Mouse (Mus musculus): Measurements from ENCODE around the gene Nfia. TPM values are rescaled to one million over a fixed set of nuclear protein-coding genes. Genes with fewer than 3 reads are reported as not detected.

Gene Nfia
- polyA plus RNA-seq, 1 experiment = 8.1 TPM

DNA sequence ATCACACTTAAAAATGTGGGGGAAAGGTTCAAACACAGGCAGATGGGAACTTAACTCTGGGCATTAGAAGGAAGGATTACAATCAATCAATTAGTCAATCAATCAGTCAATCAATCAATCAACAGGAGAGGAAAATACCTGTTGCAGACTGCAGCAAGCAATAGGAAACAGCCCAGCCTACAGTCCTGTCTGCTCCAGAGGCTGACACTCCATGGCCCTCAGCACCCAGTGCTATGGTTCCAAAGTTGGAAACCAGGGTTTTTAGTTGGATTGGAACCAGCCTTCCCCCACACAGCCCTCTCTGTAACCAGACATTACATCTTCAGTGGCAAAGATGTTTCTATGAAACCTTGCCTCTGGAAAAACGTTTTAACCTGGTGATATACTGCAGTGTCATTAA lies 19.0 kb upstream of the Nfia start:
- TF ChIP-seq CTCF (IDR thresholded peaks at IDR 0.05; ENCODE audit: control insufficient read depth, insufficient read depth, insufficient replicate concordance, low read depth, low read length) = no peak
- TF ChIP-seq POLR2A (IDR thresholded peaks at IDR 0.05; ENCODE audit: control insufficient read depth, low read depth, low read length) = no peak
- H3K27ac ChIP-seq (ENCODE audit: control insufficient read depth, insufficient read depth, low read depth, low read length) = peak overlapping the region; percentile 63; the same call in 1 of the 2 replicates
- H3K4me1 ChIP-seq (ENCODE audit: control insufficient read depth, insufficient read depth, low read length) = peaks cover 18% of the 10 kb centered on the region
- H3K36me3 ChIP-seq (ENCODE audit: control insufficient read depth, insufficient read depth, low read length) = no peaks in the 10 kb centered on the region
- no peak overlapping the region for H3K4me3 ChIP-seq (ENCODE audit: control insufficient read depth, low read depth, low read length)
- H3K27me3 ChIP-seq (ENCODE audit: control insufficient read depth, insufficient read depth, low read length) = peaks cover 2% of the 10 kb centered on the region; the same call in 1 of the 2 replicates

DNA sequence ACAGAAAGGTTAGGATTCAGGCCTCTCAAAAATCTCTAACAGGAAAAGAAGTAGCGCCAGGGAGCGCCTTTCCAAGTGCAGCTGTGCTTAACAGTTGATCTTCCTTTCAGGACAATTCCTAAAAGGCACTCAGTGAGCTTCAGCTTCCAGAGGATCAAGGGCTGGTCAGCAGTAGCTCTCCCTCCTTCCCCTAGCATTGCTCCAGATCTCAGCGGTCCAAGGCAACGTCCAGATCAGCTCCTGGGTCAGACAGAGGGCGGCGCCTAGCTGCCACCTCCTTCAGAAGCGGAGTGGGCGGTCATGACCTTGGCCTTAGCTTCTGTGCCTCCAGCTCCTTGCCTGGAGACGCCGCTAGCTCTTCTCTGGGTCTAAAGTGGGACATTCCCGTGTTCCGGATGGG lies 18.3 kb upstream of the Nfia start:
- H3K4me1 ChIP-seq (ENCODE audit: control insufficient read depth, insufficient read depth, low read length) = peaks cover 18% of the 10 kb centered on the region
- peaks cover 2% of the 10 kb centered on the region; the same call in 1 of the 2 replicates for H3K27me3 ChIP-seq (ENCODE audit: control insufficient read depth, insufficient read depth, low read length)
- H3K4me3 ChIP-seq (ENCODE audit: control insufficient read depth, low read depth, low read length) = no peak overlapping the region
- H3K36me3 ChIP-seq (ENCODE audit: control insufficient read depth, insufficient read depth, low read length) = no peaks in the 10 kb centered on the region
- peak overlapping the region; percentile 63 for H3K27ac ChIP-seq (ENCODE audit: control insufficient read depth, insufficient read depth, low read depth, low read length)
- TF ChIP-seq CTCF (IDR thresholded peaks at IDR 0.05; ENCODE audit: control insufficient read depth, insufficient read depth, insufficient replicate concordance, low read depth, low read length) (no peak), POLR2A (IDR thresholded peaks at IDR 0.05; ENCODE audit: control insufficient read depth, low read depth, low read length) (no peak)

DNA sequence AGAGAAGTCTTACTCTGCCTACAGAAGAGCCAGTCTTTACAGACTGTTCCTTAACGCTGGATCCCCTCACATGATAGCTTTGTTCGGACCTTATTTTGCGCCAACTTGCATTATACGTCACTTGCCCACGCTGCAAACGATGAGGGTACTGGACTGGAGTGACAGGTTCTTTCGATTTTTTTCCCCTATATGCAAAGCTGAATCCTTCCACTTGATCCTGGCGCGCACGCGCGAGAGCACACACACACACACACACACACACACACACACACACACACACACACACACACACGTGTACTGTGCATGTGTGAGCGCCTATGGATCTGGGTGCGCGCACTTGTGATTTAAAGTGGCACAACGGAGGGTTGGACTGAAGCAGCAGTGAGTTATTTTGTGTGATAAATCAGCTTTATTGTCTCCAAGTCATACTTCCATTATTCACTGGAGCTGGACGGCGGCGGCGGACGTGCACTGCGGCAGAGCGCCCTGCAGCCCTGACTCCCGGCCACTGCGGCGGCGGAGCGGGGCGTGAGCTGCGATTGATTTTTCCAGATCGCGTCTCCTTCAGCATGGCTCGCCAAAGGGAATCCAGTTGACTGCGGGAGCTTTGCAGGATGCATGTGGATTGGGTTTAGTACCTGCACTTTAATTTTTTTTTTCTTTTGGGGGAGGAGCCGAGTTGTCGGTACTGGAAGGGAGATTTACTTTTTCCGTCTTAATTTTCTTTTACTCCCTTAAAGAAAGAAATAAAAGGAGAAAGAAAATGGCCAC lies 15.1 kb upstream of the Nfia start:
- H3K27ac ChIP-seq (ENCODE audit: control insufficient read depth, insufficient read depth, low read depth, low read length) = peak overlapping the region; percentile 78

DNA sequence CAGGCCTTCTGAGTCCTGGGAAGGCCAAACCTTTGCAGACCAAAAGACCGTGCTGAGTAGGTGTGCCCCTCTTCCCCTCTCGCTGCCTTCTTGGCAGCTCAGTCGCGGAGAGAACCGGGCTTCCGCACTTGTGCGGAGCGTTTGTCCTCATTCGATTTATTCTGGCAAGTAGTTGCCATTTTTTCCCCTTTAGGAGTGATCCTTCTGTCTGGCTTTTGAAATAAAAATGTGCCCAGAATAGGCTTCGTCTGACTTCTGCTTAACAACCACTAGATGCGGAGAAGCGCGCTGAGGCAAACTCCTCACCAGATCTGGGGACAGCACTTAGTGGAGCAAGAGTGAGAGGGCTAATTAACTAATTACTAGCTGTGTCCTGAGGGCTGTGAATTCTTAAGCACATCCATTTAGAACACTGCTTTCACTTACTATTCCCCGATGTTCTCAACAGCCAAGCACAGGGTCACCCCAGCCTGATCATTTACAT lies 14.5 kb upstream of the Nfia start:
- Histone ChIP-seq H3K4me1 (ENCODE audit: control insufficient read depth, insufficient read depth, low read length) (peaks cover 5% of the 10 kb centered on the region; the same call in 1 of the 2 replicates), H3K27me3 (ENCODE audit: control insufficient read depth, insufficient read depth, low read length) (no peaks in the 10 kb centered on the region), H3K4me3 (ENCODE audit: control insufficient read depth, low read depth, low read length) (peak overlapping the region; percentile 84), H3K36me3 (ENCODE audit: control insufficient read depth, insufficient read depth, low read length) (no peaks in the 10 kb centered on the region), H3K27ac (ENCODE audit: control insufficient read depth, insufficient read depth, low read depth, low read length) (peak overlapping the region; percentile 78)
- no peak for TF ChIP-seq CTCF (IDR thresholded peaks at IDR 0.05; ENCODE audit: control insufficient read depth, insufficient read depth, insufficient replicate concordance, low read depth, low read length)
- TF ChIP-seq POLR2A (IDR thresholded peaks at IDR 0.05; ENCODE audit: control insufficient read depth, low read depth, low read length) = no peak

More for the DNA sequence above, 15.1 kb upstream of the Nfia start:
- Histone ChIP-seq H3K4me1 (ENCODE audit: control insufficient read depth, insufficient read depth, low read length) (peaks cover 5% of the 10 kb centered on the region; the same call in 1 of the 2 replicates), H3K4me3 (ENCODE audit: control insufficient read depth, low read depth, low read length) (peak overlapping the region; percentile 84), H3K27me3 (ENCODE audit: control insufficient read depth, insufficient read depth, low read length) (no peaks in the 10 kb centered on the region), H3K36me3 (ENCODE audit: control insufficient read depth, insufficient read depth, low read length) (no peaks in the 10 kb centered on the region)
- TF ChIP-seq POLR2A (IDR thresholded peaks at IDR 0.05; ENCODE audit: control insufficient read depth, low read depth, low read length) = no peak
- no peak for TF ChIP-seq CTCF (IDR thresholded peaks at IDR 0.05; ENCODE audit: control insufficient read depth, insufficient read depth, insufficient replicate concordance, low read depth, low read length)

DNA sequence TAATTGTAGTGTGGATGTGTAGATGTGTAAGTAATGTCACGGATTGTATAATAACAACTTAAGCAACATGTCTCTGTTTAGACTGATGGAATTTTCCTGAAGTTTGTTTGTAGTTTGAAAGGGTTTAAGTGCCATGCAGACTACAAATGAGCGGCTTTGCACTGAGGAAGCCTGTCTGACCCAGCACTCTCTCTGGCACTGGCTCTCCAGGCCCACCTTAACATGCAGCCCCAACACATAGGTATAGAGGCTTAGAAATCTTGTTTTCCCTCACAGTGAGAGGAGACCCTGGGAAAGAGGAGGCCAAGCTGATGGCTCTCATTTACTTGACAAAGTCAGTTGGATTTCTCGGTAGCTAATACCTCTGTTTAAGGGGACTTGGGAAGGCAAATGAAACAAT lies 13.9 kb upstream of the Nfia start:
- Histone ChIP-seq H3K36me3 (ENCODE audit: control insufficient read depth, insufficient read depth, low read length) (no peaks in the 10 kb centered on the region), H3K27me3 (ENCODE audit: control insufficient read depth, insufficient read depth, low read length) (no peaks in the 10 kb centered on the region), H3K4me1 (ENCODE audit: control insufficient read depth, insufficient read depth, low read length) (peaks cover 5% of the 10 kb centered on the region; the same call in 1 of the 2 replicates), H3K4me3 (ENCODE audit: control insufficient read depth, low read depth, low read length) (no peak overlapping the region), H3K27ac (ENCODE audit: control insufficient read depth, insufficient read depth, low read depth, low read length) (no peak overlapping the region)
- TF ChIP-seq POLR2A (IDR thresholded peaks at IDR 0.05; ENCODE audit: control insufficient read depth, low read depth, low read length) (no peak), CTCF (IDR thresholded peaks at IDR 0.05; ENCODE audit: control insufficient read depth, insufficient read depth, insufficient replicate concordance, low read depth, low read length) (no peak)

DNA sequence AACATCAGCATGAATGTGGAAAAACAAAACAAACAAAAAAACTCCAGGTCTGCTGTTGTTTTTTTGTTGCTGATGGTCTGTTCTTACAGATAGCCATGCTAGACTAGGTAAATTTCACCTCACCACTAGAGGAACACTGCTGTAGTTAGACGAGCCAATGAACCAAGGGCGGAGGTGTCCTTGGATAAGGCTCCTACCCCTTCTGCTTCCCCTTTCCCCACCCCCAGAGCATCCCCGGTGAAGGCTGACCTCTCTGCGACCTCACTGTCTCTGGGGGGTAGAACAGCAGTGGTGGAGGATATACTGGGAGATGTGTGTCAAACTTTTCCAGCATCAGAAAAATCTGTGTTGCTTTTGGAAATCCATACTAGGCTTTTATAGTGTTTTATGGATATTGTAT lies 7.9 kb upstream of the Nfia start:
- Histone ChIP-seq H3K4me1 (ENCODE audit: control insufficient read depth, insufficient read depth, low read length) (no peaks in the 10 kb centered on the region), H3K27ac (ENCODE audit: control insufficient read depth, insufficient read depth, low read depth, low read length) (no peak overlapping the region), H3K27me3 (ENCODE audit: control insufficient read depth, insufficient read depth, low read length) (no peaks in the 10 kb centered on the region), H3K36me3 (ENCODE audit: control insufficient read depth, insufficient read depth, low read length) (no peaks in the 10 kb centered on the region), H3K4me3 (ENCODE audit: control insufficient read depth, low read depth, low read length) (no peak overlapping the region)
- TF ChIP-seq CTCF (IDR thresholded peaks at IDR 0.05; ENCODE audit: control insufficient read depth, insufficient read depth, insufficient replicate concordance, low read depth, low read length) (no peak), POLR2A (IDR thresholded peaks at IDR 0.05; ENCODE audit: control insufficient read depth, low read depth, low read length) (no peak)

DNA sequence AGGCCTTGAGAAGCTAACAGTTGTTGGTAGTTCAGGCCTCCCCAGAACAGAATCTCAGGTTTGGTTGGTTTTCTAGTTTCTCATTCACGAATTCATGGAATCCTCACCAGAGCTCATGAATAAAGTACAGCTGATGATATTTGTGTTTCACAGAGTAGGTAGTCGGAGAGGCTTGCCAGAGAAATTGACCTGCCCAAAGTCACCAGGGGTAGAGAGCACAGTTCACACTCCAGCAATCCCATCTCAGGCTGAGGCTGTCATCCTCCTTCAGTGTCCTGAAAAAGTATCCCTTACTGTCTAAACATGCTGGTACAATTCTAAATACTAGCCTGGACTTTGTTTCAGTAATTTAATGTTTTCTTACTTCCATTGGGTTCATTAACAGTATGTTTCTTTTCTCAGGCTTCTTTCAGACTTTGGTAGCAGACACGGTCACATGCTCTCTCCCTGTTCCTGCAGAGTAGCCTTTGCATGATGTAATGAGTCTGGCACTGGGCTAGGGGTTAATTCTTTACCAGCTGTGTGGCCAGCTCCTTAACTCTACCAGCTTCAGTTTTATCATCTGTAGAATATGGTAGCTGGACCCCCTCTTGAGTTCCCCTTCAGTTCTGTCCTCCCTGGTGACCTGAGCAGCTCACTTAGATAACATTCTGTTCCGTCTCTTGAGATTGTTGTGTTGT lies 7.1 kb upstream of the Nfia start:
- H3K4me3 ChIP-seq (ENCODE audit: control insufficient read depth, low read depth, low read length) = no peak overlapping the region
- TF ChIP-seq POLR2A (IDR thresholded peaks at IDR 0.05; ENCODE audit: control insufficient read depth, low read depth, low read length) (no peak), CTCF (IDR thresholded peaks at IDR 0.05; ENCODE audit: control insufficient read depth, insufficient read depth, insufficient replicate concordance, low read depth, low read length) (no peak)
- no peaks in the 10 kb centered on the region for H3K36me3 ChIP-seq (ENCODE audit: control insufficient read depth, insufficient read depth, low read length)
- H3K27me3 ChIP-seq (ENCODE audit: control insufficient read depth, insufficient read depth, low read length) = no peaks in the 10 kb centered on the region
- no peaks in the 10 kb centered on the region for H3K4me1 ChIP-seq (ENCODE audit: control insufficient read depth, insufficient read depth, low read length)
- H3K27ac ChIP-seq (ENCODE audit: control insufficient read depth, insufficient read depth, low read depth, low read length) = no peak overlapping the region
